Mouse (Mus musculus): ENCODE data around the gene Mup20. TPM values are rescaled to one million over a fixed set of nuclear protein-coding genes. Genes with fewer than 3 reads are reported as not detected.
"Not testable (repeated sequence)": the region's sequence is repeated elsewhere in the genome, so short reads cannot be mapped to it uniquely, and the experiment has no call there.

The Mup20 gene
- polyA plus RNA-seq (2015; fragmentation: Nextera tagmentation; extraction: Ambion mirVana) = not detected in 2 replicates

GRCm38 (mm10) chr4:62054058-62054457, at the start of gene Mup20:
TSS of gene Mup20 (minus strand) at chr4:62054158.
- not testable (repeated sequence) for H3K27me3 ChIP-seq (replicated peaks); H3K4me2 ChIP-seq; H3K4me3 ChIP-seq (replicated peaks); ATAC-seq (ENCODE audit: low FRiP score); H3K9ac ChIP-seq (replicated peaks); H3K4me1 ChIP-seq; H3K36me3 ChIP-seq; H3K9me3 ChIP-seq (replicated peaks); H3K27ac ChIP-seq (replicated peaks)
- WGBS = 91% methylated on average over 2 of the region's 3 CpGs

GRCm38 (mm10) chr4:62103366-62103765, 49.4 kb upstream of the Mup20 start:
- not testable (repeated sequence) for H3K9me3 ChIP-seq (replicated peaks); H3K27me3 ChIP-seq (replicated peaks); H3K27ac ChIP-seq (replicated peaks); ATAC-seq (ENCODE audit: low FRiP score); H3K4me3 ChIP-seq (replicated peaks); H3K9ac ChIP-seq (replicated peaks); H3K36me3 ChIP-seq; H3K4me2 ChIP-seq; H3K4me1 ChIP-seq
- 61% methylated on average over 2 of the region's 2 CpGs for WGBS

GRCm38 (mm10) chr4:62087953-62088352, 34.0 kb upstream of the Mup20 start:
- Histone ChIP-seq H3K27ac (replicated peaks) (no peak overlapping the region), H3K27me3 (replicated peaks) (no peaks in the 10 kb centered on the region), H3K4me1 (no peaks in the 10 kb centered on the region), H3K9ac (replicated peaks) (no peak overlapping the region), H3K4me3 (replicated peaks) (no peak overlapping the region), H3K9me3 (replicated peaks) (no peaks in the 10 kb centered on the region), H3K4me2 (no peak overlapping the region), H3K36me3 (no peaks in the 10 kb centered on the region)
- 83% methylated on average over 2 of the region's 2 CpGs for WGBS
- ATAC-seq (ENCODE audit: low FRiP score) = no peak

GRCm38 (mm10) chr4:62087241-62087640, 33.3 kb upstream of the Mup20 start, which contains the start of gene Mup3:
TSS of gene Mup3 (minus strand) at chr4:62087342.
- Histone ChIP-seq H3K4me2 (no peak within 1 kb of the TSS), H3K27me3 (replicated peaks) (no peaks in the 10 kb centered on the region), H3K36me3 (no peaks in the 10 kb centered on the region), H3K9ac (replicated peaks) (no peak within 1 kb of the TSS), H3K27ac (replicated peaks) (no peak within 1 kb of the TSS), H3K4me3 (replicated peaks) (no peak within 1 kb of the TSS), H3K4me1 (no peaks in the 10 kb centered on the region), H3K9me3 (replicated peaks) (no peaks in the 10 kb centered on the region)
- WGBS = 82% methylated on average over 2 of the region's 2 CpGs
- ATAC-seq (ENCODE audit: low FRiP score) = no peak

- ATAC-seq (ENCODE audit: low FRiP score) = no peak
- H3K4me2 ChIP-seq = no peak overlapping the region
- no peaks in the 10 kb centered on the region for H3K27me3 ChIP-seq (replicated peaks)
- no peaks in the 10 kb centered on the region for H3K4me1 ChIP-seq
- no peak overlapping the region for H3K4me3 ChIP-seq (replicated peaks)
- no peaks in the 10 kb centered on the region for H3K9me3 ChIP-seq (replicated peaks)
- H3K36me3 ChIP-seq = no peaks in the 10 kb centered on the region
- no peak overlapping the region for H3K27ac ChIP-seq (replicated peaks)
- no peak overlapping the region for H3K9ac ChIP-seq (replicated peaks)
Measured at GRCm38 (mm10) chr4:62082755-62083154, 28.8 kb upstream of the Mup20 start.

GRCm38 (mm10) chr4:62075126-62075525, 21.2 kb upstream of the Mup20 start:
- no peaks in the 10 kb centered on the region for H3K4me1 ChIP-seq
- no peak overlapping the region for H3K4me2 ChIP-seq
- H3K4me3 ChIP-seq (replicated peaks) = no peak overlapping the region
- no peaks in the 10 kb centered on the region for H3K27me3 ChIP-seq (replicated peaks)
- no peak overlapping the region for H3K9ac ChIP-seq (replicated peaks)
- no peaks in the 10 kb centered on the region for H3K36me3 ChIP-seq
- WGBS = 63% methylated on average over 3 of the region's 3 CpGs
- H3K9me3 ChIP-seq (replicated peaks) = no peaks in the 10 kb centered on the region
- no peak for ATAC-seq (ENCODE audit: low FRiP score)
- no peak overlapping the region for H3K27ac ChIP-seq (replicated peaks)

GRCm38 (mm10) chr4:62054780-62055179, 822 bp upstream of the Mup20 start:
- not testable (repeated sequence) for H3K4me1 ChIP-seq; H3K4me2 ChIP-seq; H3K9me3 ChIP-seq (replicated peaks); H3K27me3 ChIP-seq (replicated peaks); H3K9ac ChIP-seq (replicated peaks); H3K36me3 ChIP-seq; H3K27ac ChIP-seq (replicated peaks); ATAC-seq (ENCODE audit: low FRiP score); H3K4me3 ChIP-seq (replicated peaks)
- WGBS = 87% methylated on average over 2 of the region's 2 CpGs

GRCm38 (mm10) chr4:62026281-62026680, 27.7 kb downstream of the Mup20 start:
- Histone ChIP-seq H3K36me3 (no peaks in the 10 kb centered on the region), H3K4me1 (no peaks in the 10 kb centered on the region), H3K4me3 (replicated peaks) (no peak overlapping the region), H3K27ac (replicated peaks) (no peak overlapping the region), H3K4me2 (no peak overlapping the region), H3K9me3 (replicated peaks) (no peaks in the 10 kb centered on the region), H3K27me3 (replicated peaks) (no peaks in the 10 kb centered on the region), H3K9ac (replicated peaks) (no peak overlapping the region)
- ATAC-seq (ENCODE audit: low FRiP score) = no peak
- 81% methylated on average over 1 of the region's 1 CpGs for WGBS

GRCm38 (mm10) chr4:62024256-62024959, 29.6 kb downstream of the Mup20 start:
- ATAC-seq (ENCODE audit: low FRiP score) = no peak
- Histone ChIP-seq H3K9me3 (replicated peaks) (no peaks in the 10 kb centered on the region), H3K4me2 (no peak overlapping the region), H3K27me3 (replicated peaks) (no peaks in the 10 kb centered on the region), H3K4me1 (no peaks in the 10 kb centered on the region), H3K36me3 (no peaks in the 10 kb centered on the region), H3K27ac (replicated peaks) (no peak overlapping the region), H3K4me3 (replicated peaks) (no peak overlapping the region), H3K9ac (replicated peaks) (no peak overlapping the region)
- 68% methylated on average over 2 of the region's 2 CpGs for WGBS

GRCm38 (mm10) chr4:62023646-62024045, 30.3 kb downstream of the Mup20 start:
- WGBS = 92% methylated on average over 4 of the region's 4 CpGs
- Histone ChIP-seq H3K4me1 (no peaks in the 10 kb centered on the region), H3K36me3 (no peaks in the 10 kb centered on the region), H3K4me3 (replicated peaks) (no peak overlapping the region), H3K27me3 (replicated peaks) (no peaks in the 10 kb centered on the region), H3K9me3 (replicated peaks) (no peaks in the 10 kb centered on the region), H3K27ac (replicated peaks) (no peak overlapping the region), H3K4me2 (no peak overlapping the region), H3K9ac (replicated peaks) (no peak overlapping the region)
- ATAC-seq (ENCODE audit: low FRiP score) = no peak

GRCm38 (mm10) chr4:62023120-62023519, 30.8 kb downstream of the Mup20 start:
- Histone ChIP-seq H3K4me1 (no peaks in the 10 kb centered on the region), H3K4me2 (no peak overlapping the region), H3K36me3 (no peaks in the 10 kb centered on the region), H3K4me3 (replicated peaks) (no peak overlapping the region), H3K27ac (replicated peaks) (no peak overlapping the region), H3K9me3 (replicated peaks) (no peaks in the 10 kb centered on the region), H3K9ac (replicated peaks) (no peak overlapping the region), H3K27me3 (replicated peaks) (no peaks in the 10 kb centered on the region)
- ATAC-seq (ENCODE audit: low FRiP score) = no peak
- 85% methylated on average over 2 of the region's 2 CpGs for WGBS

GRCm38 (mm10) chr4:62020511-62020910, 33.4 kb downstream of the Mup20 start:
- H3K36me3 ChIP-seq; H3K4me2 ChIP-seq; ATAC-seq (ENCODE audit: low FRiP score); H3K27ac ChIP-seq (replicated peaks); H3K27me3 ChIP-seq (replicated peaks); H3K9me3 ChIP-seq (replicated peaks); H3K4me1 ChIP-seq; H3K9ac ChIP-seq (replicated peaks); H3K4me3 ChIP-seq (replicated peaks): not testable (repeated sequence)
